Mouse (Mus musculus) neural tube, embryonic 11.5 days (tissue): ENCODE results near the gene Evc. TPM values are rescaled to one million over a fixed set of nuclear protein-coding genes. Genes with fewer than 3 reads are reported as not detected.

Source experiments
- ATAC-seq: fragments of 200-750 bp; cut with Nextera tagmentation; 2 replicates; pipeline ENCODE4 v1.8.0; 2017; ENCODE audit warnings: moderate number of reproducible peaks, mild to moderate bottlenecking, moderate TSS enrichment, moderate library complexity; ENCODE audit not compliant: insufficient read depth, low FRiP score, low TSS enrichment
- DNase-seq: peaks from one replicate; pipeline ENCODE4 v3.0.0-alpha.2; 2015; ENCODE audit warnings: low spot score
- H3K27ac ChIP-seq: fragments of 300-500 bp; sonication (generic); 2 replicates; pipeline ENCODE4 v1.5.1; 2014; ENCODE audit warnings: low read depth, mild to moderate bottlenecking, low read length
- H3K27me3 ChIP-seq: fragments of 300-500 bp; sonication (generic); 2 replicates; pipeline ENCODE4 v1.6.1; 2014; ENCODE audit warnings: mild to moderate bottlenecking, low read length, mixed read lengths; ENCODE audit not compliant: control insufficient read depth, insufficient read depth
- H3K36me3 ChIP-seq: fragments of 300-500 bp; sonication (generic); 2 replicates; pipeline ENCODE4 v1.6.1; 2014; ENCODE audit warnings: mild to moderate bottlenecking, low read length, moderate library complexity, mixed read lengths; ENCODE audit not compliant: control insufficient read depth, insufficient read depth
- H3K4me1 ChIP-seq: fragments of 300-500 bp; sonication (generic); 2 replicates; pipeline ENCODE4 v1.6.1; 2014; ENCODE audit warnings: low read length, mixed read lengths; ENCODE audit not compliant: control insufficient read depth, insufficient read depth
- H3K4me2 ChIP-seq: fragments of 300-500 bp; sonication (generic); 2 replicates; pipeline ENCODE4 v1.6.1; 2014; ENCODE audit warnings: low read depth, mild to moderate bottlenecking, moderate library complexity
- H3K4me3 ChIP-seq: fragments of 300-500 bp; sonication (generic); 2 replicates; pipeline ENCODE4 v1.5.1; 2014; ENCODE audit warnings: low read depth, low read length
- H3K9ac ChIP-seq: fragments of 300-500 bp; sonication (generic); 2 replicates; pipeline ENCODE4 v1.6.1; 2014; ENCODE audit warnings: mild to moderate bottlenecking, low read length
- H3K9me3 ChIP-seq: fragments of 300-500 bp; sonication (generic); 2 replicates; pipeline ENCODE4 v1.6.1; 2016; ENCODE audit warnings: low read length; ENCODE audit not compliant: control insufficient read depth
- WGBS: fragments of 180-500 bp; shearing (Covaris S2); extraction: QIAGEN DNeasy Blood & Tissue Kit; methylation state at CpG from one replicate; pipeline ENCODE4 v1.1.7; 2014; 5-methylcytosine and 5-hydroxymethylcytosine counted together
- polyA plus RNA-seq: library from polyadenylated mRNA; unstranded; fragments of >200 nt; fragmentation: Nextera tagmentation; extraction: Ambion mirVana; gene quantifications from 2 replicates; pipeline ENCODE4 v1.2.1, GENCODE M21; 2014

The Evc gene
- polyA plus RNA-seq, 1 experiment from 2014 or later = 12.9 TPM

DNA sequence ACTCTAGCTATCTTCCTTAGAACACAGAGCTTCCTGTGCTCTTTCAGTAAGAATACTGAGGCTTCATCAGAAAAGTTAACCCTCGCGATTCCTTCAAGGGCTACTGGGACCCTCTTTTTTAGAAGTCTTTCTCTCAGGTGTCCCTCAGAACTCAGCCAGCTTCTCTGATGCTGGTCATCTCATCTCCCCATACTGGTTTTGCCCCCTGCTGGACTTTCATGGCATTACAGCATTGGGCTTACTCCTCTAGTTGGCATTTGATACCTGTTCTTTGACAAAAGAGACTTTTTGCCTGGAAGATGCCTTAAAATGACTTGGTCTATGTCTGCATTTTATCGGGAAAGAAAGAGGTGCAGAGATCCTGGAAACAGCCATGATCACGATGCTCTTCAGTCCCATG lies 17.7 kb upstream of the Evc start:
- Histone ChIP-seq H3K36me3 (peaks cover 2% of the 10 kb centered on the region; the same call in 1 of the 2 replicates), H3K9me3 (no peaks in the 10 kb centered on the region), H3K4me1 (no peaks in the 10 kb centered on the region), H3K9ac (no peak overlapping the region), H3K4me3 (no peak overlapping the region), H3K4me2 (no peak overlapping the region), H3K27me3 (no peaks in the 10 kb centered on the region), H3K27ac (no peak overlapping the region)
- peak; percentile 26 for DNase-seq
- no peak for ATAC-seq
- 84% methylated on average over 4 of the region's 4 CpGs for WGBS

DNA sequence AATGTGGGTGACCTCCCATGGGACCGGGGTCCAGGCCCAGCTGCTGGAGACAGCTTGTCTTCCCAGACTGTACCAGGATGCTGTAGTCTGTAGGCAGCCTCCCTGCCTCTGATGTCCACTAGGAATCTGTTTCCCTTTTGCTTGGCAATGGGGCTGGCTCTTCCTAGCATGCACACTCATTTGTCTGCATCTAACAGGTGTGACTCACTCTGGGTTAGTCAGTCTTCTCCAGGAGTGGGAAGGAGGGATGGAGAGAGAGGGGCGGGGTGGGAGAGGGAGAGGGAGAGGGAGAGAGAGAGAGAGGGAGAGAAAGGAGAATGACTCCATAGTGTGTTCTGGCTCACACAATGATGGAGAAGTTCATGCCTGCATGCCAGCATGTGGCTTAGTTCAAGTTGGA lies 15.1 kb upstream of the Evc start:
- Histone ChIP-seq H3K9ac (no peak overlapping the region), H3K4me2 (no peak overlapping the region), H3K27ac (no peak overlapping the region), H3K9me3 (no peaks in the 10 kb centered on the region), H3K27me3 (no peaks in the 10 kb centered on the region), H3K4me1 (no peaks in the 10 kb centered on the region), H3K4me3 (no peak overlapping the region), H3K36me3 (peaks cover 2% of the 10 kb centered on the region; the same call in 1 of the 2 replicates)
- no peak for DNase-seq
- WGBS = 89% methylated on average over 2 of the region's 2 CpGs
- no peak for ATAC-seq

DNA sequence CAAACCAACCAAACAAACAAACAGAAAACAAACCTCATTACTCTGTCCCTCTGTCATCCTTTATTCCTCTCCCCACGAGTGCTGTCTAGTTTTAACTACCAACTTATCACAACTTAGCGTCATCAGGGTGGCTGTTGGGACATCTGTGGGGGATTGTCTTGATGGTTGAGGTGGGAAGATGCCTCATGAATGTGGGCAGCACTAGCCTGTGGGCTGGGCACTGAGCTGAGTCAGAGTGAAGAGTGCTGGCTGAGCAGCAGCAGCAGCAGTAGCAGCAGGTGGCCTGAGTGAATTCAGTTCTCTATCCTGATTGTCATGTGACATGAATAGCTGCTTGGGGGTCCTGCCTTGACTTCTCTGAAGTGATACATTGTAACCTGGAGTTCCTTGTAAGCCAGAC lies 7.3 kb upstream of the Evc start:
- H3K4me2 ChIP-seq = no peak overlapping the region
- H3K27me3 ChIP-seq = no peaks in the 10 kb centered on the region
- H3K9ac ChIP-seq = no peak overlapping the region
- H3K27ac ChIP-seq = no peak overlapping the region
- 0 out of 2 replicates have a peak, but pooled peaks cover 2% of the 10 kb centered on the region for H3K36me3 ChIP-seq
- peaks cover 4% of the 10 kb centered on the region for H3K4me1 ChIP-seq
- 85% methylated on average over 2 of the region's 2 CpGs for WGBS
- ATAC-seq (no peak), DNase-seq (no peak)
- no peaks in the 10 kb centered on the region for H3K9me3 ChIP-seq
- no peak overlapping the region for H3K4me3 ChIP-seq

DNA sequence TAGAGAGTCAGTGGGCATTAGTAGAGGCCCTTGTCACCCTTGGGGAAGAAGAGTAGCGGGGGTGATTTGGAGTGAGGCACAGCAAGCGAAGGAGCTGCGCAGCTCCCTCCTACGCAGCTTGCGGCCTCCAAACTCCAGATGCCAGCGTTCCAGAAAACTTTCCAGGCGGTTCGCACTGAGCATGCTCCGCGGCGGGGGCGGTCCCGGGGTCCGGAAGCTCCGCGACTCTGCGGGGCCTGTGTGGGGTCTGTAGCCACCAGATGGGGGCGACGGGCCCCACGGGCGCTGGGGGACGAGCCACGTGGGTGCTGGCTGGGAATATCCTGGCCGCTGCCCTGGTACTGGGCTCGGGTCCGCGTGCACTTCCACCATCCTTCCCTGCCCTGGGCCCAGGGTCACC lies 1.6 kb upstream of the Evc start, which contains the start of gene Evc2:
Gene Evc2 (plus strand): TSS at position 212 of the 400 bp plus-strand sequence.
- WGBS = under 1% methylated on average over 27 of the region's 27 CpGs
- 0 out of 2 replicates have a peak within 1 kb of the TSS, but pooled peaks have one; percentile 42 for H3K27ac ChIP-seq
- peaks cover 24% of the 10 kb centered on the region for H3K4me1 ChIP-seq

DNA sequence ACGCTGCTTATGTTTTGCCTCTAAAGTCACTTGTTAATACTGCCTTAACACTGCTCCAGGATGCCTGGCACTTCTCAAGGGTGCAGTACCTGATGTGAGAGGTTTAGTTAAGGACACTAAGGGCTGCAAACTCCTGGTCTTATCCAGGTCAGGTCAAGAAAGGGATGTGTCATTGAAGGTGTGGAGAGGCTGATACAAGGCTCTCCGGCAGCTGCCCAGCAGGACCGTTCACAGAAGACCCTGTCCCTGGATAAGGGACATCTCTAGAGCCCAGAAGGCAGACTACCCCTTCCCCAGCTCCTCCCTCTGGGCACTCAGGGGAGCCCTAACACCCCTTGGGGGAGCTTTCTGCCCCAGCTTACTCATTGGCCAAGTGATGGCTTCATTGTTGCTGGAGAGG lies 1.0 kb upstream of the Evc start:
- H3K27ac ChIP-seq = no peak overlapping the region
- ATAC-seq (no peak), DNase-seq (no peak)
- H3K27me3 ChIP-seq = no peaks in the 10 kb centered on the region
- H3K4me1 ChIP-seq = peaks cover 24% of the 10 kb centered on the region
- H3K4me3 ChIP-seq = no peak overlapping the region
- no peaks in the 10 kb centered on the region; the same call in 1 of the 2 replicates for H3K36me3 ChIP-seq
- 84% methylated on average over 3 of the region's 3 CpGs for WGBS
- H3K4me2 ChIP-seq = peak overlapping the region; percentile 75
- peak overlapping the region; percentile 76 for H3K9ac ChIP-seq
- no peaks in the 10 kb centered on the region for H3K9me3 ChIP-seq

More for the DNA sequence above, 1.6 kb upstream of the Evc start, which contains the start of gene Evc2:
- H3K36me3 ChIP-seq = no peaks in the 10 kb centered on the region; the same call in 1 of the 2 replicates
- peak within 1 kb of the TSS; percentile 76 for H3K9ac ChIP-seq
- DNase-seq (peak; percentile 82), ATAC-seq (peak; percentile 71)
- no peaks in the 10 kb centered on the region for H3K27me3 ChIP-seq
- peak within 1 kb of the TSS; percentile 46 for H3K4me3 ChIP-seq
- peak within 1 kb of the TSS; percentile 75 for H3K4me2 ChIP-seq
- no peaks in the 10 kb centered on the region for H3K9me3 ChIP-seq

DNA sequence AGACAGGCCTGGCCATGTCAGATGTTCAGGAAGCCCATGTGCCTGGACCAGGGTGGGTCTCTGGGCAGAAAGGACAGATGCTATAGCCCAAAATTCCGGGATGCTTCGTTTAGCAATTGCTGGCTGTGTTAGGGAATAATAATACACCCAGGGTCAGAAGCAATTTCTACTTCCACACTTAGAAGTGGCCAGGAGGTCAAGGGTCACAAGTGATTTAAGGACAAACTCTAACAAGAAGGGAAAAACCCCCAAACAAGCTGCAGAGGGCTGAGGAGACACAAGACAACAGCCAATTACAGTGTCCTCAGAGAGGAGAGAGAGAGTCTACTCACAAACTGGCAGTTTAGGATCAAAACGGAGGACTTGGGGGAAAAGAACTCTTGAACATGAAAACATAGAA lies 1.6 kb downstream of the Evc start:
- Histone ChIP-seq H3K9me3 (no peaks in the 10 kb centered on the region), H3K36me3 (no peaks in the 10 kb centered on the region; the same call in 1 of the 2 replicates), H3K27ac (no peak overlapping the region), H3K4me2 (no peak overlapping the region), H3K4me1 (peaks cover 24% of the 10 kb centered on the region), H3K9ac (no peak overlapping the region), H3K4me3 (no peak overlapping the region), H3K27me3 (no peaks in the 10 kb centered on the region)
- DNase-seq (no peak), ATAC-seq (no peak)
- 68% methylated on average over 3 of the region's 3 CpGs for WGBS

DNA sequence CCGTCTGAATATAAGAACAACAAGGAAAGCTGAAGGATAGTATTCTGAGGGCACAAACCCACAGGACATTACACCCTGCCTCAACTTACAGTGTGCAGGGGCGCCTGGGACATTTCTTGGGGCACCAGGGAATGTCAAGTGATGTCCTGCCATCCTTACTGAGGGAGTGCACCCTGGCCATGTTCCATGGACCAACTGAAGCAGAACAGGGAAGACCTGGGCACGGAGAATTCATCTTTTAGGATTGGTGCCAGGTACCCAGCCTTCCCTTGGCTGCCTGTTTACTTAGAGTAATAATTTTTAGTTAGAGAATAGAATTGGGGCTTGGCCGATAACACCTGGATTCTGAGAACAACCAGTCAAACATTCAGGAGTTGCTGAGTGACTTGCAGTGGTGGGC lies 4.6 kb downstream of the Evc start:
- no peak for DNase-seq
- no peak overlapping the region for H3K4me2 ChIP-seq
- WGBS = 90% methylated on average over 4 of the region's 4 CpGs
- no peak for ATAC-seq
- no peak overlapping the region for H3K4me3 ChIP-seq
- no peak overlapping the region for H3K9ac ChIP-seq
- H3K27ac ChIP-seq = no peak overlapping the region
- H3K4me1 ChIP-seq = peaks cover 4% of the 10 kb centered on the region
- H3K9me3 ChIP-seq = no peaks in the 10 kb centered on the region
- H3K27me3 ChIP-seq = no peaks in the 10 kb centered on the region
- no peaks in the 10 kb centered on the region; the same call in 1 of the 2 replicates for H3K36me3 ChIP-seq

DNA sequence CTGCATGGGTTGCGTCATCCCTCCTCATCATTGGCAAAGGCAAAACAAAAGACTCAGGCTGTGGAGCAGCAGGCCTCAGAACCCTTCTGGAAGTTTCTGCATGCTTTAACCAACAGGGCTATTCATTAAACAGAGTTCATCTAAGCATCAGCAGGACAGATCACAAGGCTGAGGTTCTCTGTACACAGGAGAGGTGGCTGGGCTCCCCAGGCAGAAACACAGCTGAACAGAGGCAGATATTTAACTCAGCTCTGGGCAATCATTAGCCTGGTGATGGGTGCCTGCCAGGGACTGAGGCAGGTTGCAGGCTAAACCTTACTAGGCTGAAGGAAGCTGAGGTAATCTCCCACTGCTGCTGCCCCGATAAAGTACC lies 5.6 kb downstream of the Evc start:
- Histone ChIP-seq H3K36me3 (peaks cover 4% of the 10 kb centered on the region), H3K4me2 (no peak overlapping the region), H3K9me3 (no peaks in the 10 kb centered on the region), H3K27ac (no peak overlapping the region), H3K4me3 (no peak overlapping the region), H3K9ac (no peak overlapping the region), H3K27me3 (no peaks in the 10 kb centered on the region), H3K4me1 (peaks cover 2% of the 10 kb centered on the region; the same call in 1 of the 2 replicates)
- no peak for ATAC-seq
- no peak for DNase-seq
- 91% methylated on average over 2 of the region's 2 CpGs for WGBS

DNA sequence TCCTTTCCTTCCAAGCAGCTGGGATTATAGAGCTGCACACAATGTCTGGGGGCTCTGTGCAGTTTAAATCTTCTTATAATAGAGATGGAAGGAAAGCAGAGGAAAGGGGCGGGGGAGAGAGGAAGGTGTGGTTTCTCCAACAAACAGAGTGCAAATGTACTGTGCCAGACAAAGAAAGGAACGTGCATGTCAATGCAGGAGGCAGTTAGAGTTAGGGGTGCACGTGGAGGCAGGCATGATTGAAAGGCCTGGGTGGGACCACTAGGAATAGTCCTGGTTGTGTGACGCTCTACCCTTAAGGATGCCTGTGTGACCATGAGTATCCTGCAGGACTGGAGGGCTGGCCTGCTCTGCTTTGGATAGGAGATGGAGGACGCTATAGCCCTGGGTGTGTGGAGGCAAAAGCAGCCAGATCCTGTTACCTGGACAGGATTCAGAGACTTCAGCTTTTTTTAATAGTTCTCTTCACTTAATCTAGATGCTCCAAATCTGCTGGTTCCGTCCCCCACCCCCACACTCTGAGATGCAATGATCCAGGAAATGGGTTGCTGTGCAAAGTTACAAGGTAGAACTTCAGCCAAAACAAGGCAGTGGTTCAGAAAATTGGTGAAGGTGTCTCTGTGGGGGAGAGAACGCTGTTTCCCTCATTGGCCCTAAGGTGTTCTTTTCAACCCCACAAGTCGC lies 6.1 kb downstream of the Evc start:
- H3K27me3 ChIP-seq = no peaks in the 10 kb centered on the region
- 83% methylated on average over 8 of the region's 8 CpGs for WGBS
- H3K4me2 ChIP-seq = no peak overlapping the region
- no peak for ATAC-seq
- peaks cover 6% of the 10 kb centered on the region for H3K36me3 ChIP-seq
- no peaks in the 10 kb centered on the region for H3K4me1 ChIP-seq
- DNase-seq = no peak
- no peaks in the 10 kb centered on the region for H3K9me3 ChIP-seq
- H3K27ac ChIP-seq = no peak overlapping the region
- no peak overlapping the region for H3K9ac ChIP-seq
- no peak overlapping the region for H3K4me3 ChIP-seq
